Mouse (Mus musculus) heart, postnatal 4 days (tissue): ENCODE results near the gene Apof. TPM values are rescaled to one million over a fixed set of nuclear protein-coding genes. Genes with fewer than 3 reads are reported as not detected.
"Not testable (repeated sequence)": the region's sequence is repeated elsewhere in the genome, so short reads cannot be mapped to it uniquely, and the experiment has no call there.

ENCODE experiments used
- DNase-seq: peaks from one replicate; pipeline ENCODE4 v3.0.0; 2021
- total RNA-seq, 2 experiments: library from RNA; stranded (reverse); gene quantifications; 2 replicates each; pipeline ENCODE4 v1.2.3; 2021

Gene Apof
- total RNA-seq, 2 experiments from 2014 or later, result not detected

GRCm38 (mm10) chr10:128259946-128260345 is 8.5 kb upstream of the Apof start:
- DNase-seq, result no peak

- DNase-seq, result not testable (repeated sequence)
These were observed 8.1 kb upstream of the Apof start for GRCm38 (mm10) chr10:128260376-128260775.

GRCm38 (mm10) chr10:128262300-128262699 is 6.2 kb upstream of the Apof start:
- peak; percentile 35 for DNase-seq

GRCm38 (mm10) chr10:128263393-128264310 is 4.8 kb upstream of the Apof start:
- no peak for DNase-seq

- DNase-seq, result no peak
These were observed 887 bp downstream of the Apof start for GRCm38 (mm10) chr10:128269206-128269910.

- DNase-seq, result peak; percentile 97
These were observed 1.9 kb downstream of the Apof start, which contains the start of gene Stat2 for GRCm38 (mm10) chr10:128270287-128270841. Gene Stat2 (plus strand): TSS chr10:128270559.

- DNase-seq, result no peak
These were observed 2.4 kb downstream of the Apof start for GRCm38 (mm10) chr10:128270866-128271265.

- no peak for DNase-seq
These were observed 3.4 kb downstream of the Apof start for GRCm38 (mm10) chr10:128271883-128272282.

- DNase-seq, result not testable (repeated sequence)
These were observed 4.5 kb downstream of the Apof start for GRCm38 (mm10) chr10:128272819-128273439.

- not testable (repeated sequence) for DNase-seq
These were observed 6.9 kb downstream of the Apof start for GRCm38 (mm10) chr10:128275374-128275773.

GRCm38 (mm10) chr10:128278158-128278557 is 9.7 kb downstream of the Apof start:
- DNase-seq, result no peak

GRCm38 (mm10) chr10:128280943-128281342 is 12.5 kb downstream of the Apof start:
- no peak for DNase-seq

- no peak for DNase-seq
These were observed 13.2 kb downstream of the Apof start for GRCm38 (mm10) chr10:128281682-128282081.

- DNase-seq, result no peak
These were observed 14.5 kb downstream of the Apof start for GRCm38 (mm10) chr10:128282886-128283450.

- peak; percentile 79 for DNase-seq
These were observed 15.4 kb downstream of the Apof start for GRCm38 (mm10) chr10:128283604-128284579.

GRCm38 (mm10) chr10:128290594-128290993 is 22.1 kb downstream of the Apof start:
- DNase-seq, result peak; percentile 40

GRCm38 (mm10) chr10:128296370-128297090 is 28.1 kb downstream of the Apof start:
- no peak for DNase-seq

GRCm38 (mm10) chr10:128297221-128297620 is 28.8 kb downstream of the Apof start:
- peak; percentile 35 for DNase-seq

- DNase-seq, result peak; percentile 82
These were observed 29.2 kb downstream of the Apof start for GRCm38 (mm10) chr10:128297622-128298021.

GRCm38 (mm10) chr10:128298243-128298642 is 29.8 kb downstream of the Apof start:
- no peak for DNase-seq
